Mouse (Mus musculus): ENCODE measurements around the gene Ppp2r1b.

Gene Ppp2r1b

GRCm38 (mm10) chr9:50941804-50942401 lies 96.8 kb downstream of the Ppp2r1b start:
- H3K36me3 ChIP-seq (ENCODE audit: control insufficient read depth, insufficient read depth, low read length, poor library complexity, severe bottlenecking): no peaks in the 10 kb centered on the region
- DNase-seq (ENCODE audit: low read depth, low spot score): no peak

GRCm38 (mm10) chr9:50942711-50943110 lies 97.6 kb downstream of the Ppp2r1b start:
- H3K27me3 ChIP-seq (ENCODE audit: control insufficient read depth, insufficient read depth, low read length, poor library complexity, severe bottlenecking): no peaks in the 10 kb centered on the region
- no peak for DNase-seq (ENCODE audit: low read depth, low spot score)
- H3K36me3 ChIP-seq (ENCODE audit: control insufficient read depth, insufficient read depth, low read length, poor library complexity, severe bottlenecking): no peaks in the 10 kb centered on the region

More at GRCm38 (mm10) chr9:50941804-50942401, 96.8 kb downstream of the Ppp2r1b start:
- no peaks in the 10 kb centered on the region for H3K27me3 ChIP-seq (ENCODE audit: control insufficient read depth, insufficient read depth, low read length, poor library complexity, severe bottlenecking)
